Mouse (Mus musculus) myocyte (in vitro differentiated cells): ENCODE measurements at regions not wholly inside any gene's neighbourhood (a gene's known extent, or its start where the extent isn't known, plus 50 kb on each side); places are given as distances from the start of the nearest gene placed in this dataset.

Source experiments
- CEBPB ChIP-seq: IDR thresholded peaks from 2 replicates; pipeline ENCODE4 v1.6.1; 2011; ENCODE audit warnings: mild to moderate bottlenecking, moderate library complexity; ENCODE audit not compliant: poor library complexity, insufficient read depth, severe bottlenecking
- MYOG ChIP-seq, 3 experiments: IDR thresholded peaks; one replicate each; pipeline ENCODE4 v1.6.1; 2011; ENCODE audit warnings: control low read depth in 2 of 3, low read depth in 2 of 3, mild to moderate bottlenecking in 2 of 3; ENCODE audit not compliant: insufficient read length in 2 of 3, control insufficient read depth in 1 of 3, insufficient read depth in 1 of 3
- POLR2A ChIP-seq: IDR thresholded peaks from one replicate; pipeline ENCODE4 v1.6.1; 2011; ENCODE audit warnings: low read depth, mild to moderate bottlenecking, control low read depth, moderate library complexity; ENCODE audit not compliant: insufficient read length
- TCF12 ChIP-seq: IDR thresholded peaks from one replicate; pipeline ENCODE4 v1.6.1; 2011; ENCODE audit warnings: mild to moderate bottlenecking, control low read depth; ENCODE audit not compliant: poor library complexity, insufficient read depth, severe bottlenecking

DNA sequence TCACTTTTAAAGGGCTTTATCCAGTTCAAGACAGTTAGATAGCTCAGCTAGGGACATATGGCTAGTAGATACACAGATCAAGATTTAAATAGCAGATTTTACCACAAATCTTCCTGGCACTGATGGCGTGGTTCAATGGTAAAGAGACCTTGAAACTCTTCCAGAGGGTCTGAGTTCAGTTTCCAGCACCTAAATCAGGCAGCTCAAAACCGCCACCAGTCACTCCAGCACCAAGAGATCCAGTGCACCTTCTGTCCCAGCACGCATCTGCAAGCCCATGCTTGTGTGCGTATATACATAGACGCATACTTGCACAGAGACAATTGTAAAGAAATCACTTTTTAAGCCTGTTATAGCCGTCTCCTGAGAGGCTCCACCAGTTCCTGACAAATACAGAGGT is 454.0 kb upstream of the Jmjd1c start:
- no peak for TF ChIP-seq POLR2A
- no peak for TF ChIP-seq TCF12
- no peak for TF ChIP-seq MYOG (IDR thresholded peaks at IDR 0.05; ENCODE audit: control insufficient read depth in 1 of 3, insufficient read depth in 1 of 3, insufficient read length in 2 of 3, low read depth in 2 of 3)
- no peak for TF ChIP-seq CEBPB
